Mouse (Mus musculus): ENCODE results near the gene Sptssa. TPM values are rescaled to one million over a fixed set of nuclear protein-coding genes. Genes with fewer than 3 reads are reported as not detected.

Sptssa gene
- total and polyA plus RNA-seq, 3 experiments, result 34.0 to 125 (median 66.7) TPM

DNA sequence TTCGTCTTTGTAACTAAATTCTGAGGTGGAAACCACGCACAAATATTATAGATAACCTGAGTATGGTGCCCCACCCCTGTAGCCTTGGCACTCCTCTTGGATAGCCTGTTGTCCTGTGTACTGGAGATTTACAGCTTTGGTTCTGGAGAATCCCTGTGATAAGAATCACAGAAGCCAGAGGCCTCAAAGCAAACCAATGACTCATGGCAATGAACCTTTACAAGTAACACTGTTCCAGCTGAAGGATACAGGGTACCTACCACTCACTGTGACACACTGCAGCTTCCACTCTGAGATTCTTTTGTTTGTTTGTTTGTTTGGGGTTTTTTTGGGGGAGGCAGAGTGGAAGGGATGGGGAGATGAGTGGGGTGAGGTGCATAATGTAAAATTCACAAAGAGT lies 34.4 kb downstream of the Sptssa start:
- H3K4me3 ChIP-seq (replicated peaks in 1 of 3; ENCODE audit: low read depth in 2 of 3, low read length in 2 of 3, poor library complexity in 1 of 3), result no peak overlapping the region
- H3K27ac ChIP-seq (ENCODE audit: insufficient read depth, low read depth), result no peak overlapping the region
- no peak for DNase-seq (ENCODE audit: extremely low read depth)
- H3K36me3 ChIP-seq (replicated peaks in 1 of 2; ENCODE audit: control insufficient read depth in 1 of 2, insufficient read depth in 1 of 2, low read length in 1 of 2), result no peaks in the 10 kb centered on the region
- in situ Hi-C loops (cut with MboI; ENCODE audit: low pct_ligation_motif_present, low pct_unique_long_range_greater_than_20kb, low sequenced_read_pairs) (no loop called here), dilution Hi-C loops (cut with MboI; ENCODE audit: extremely low pct_ligation_motif_present, extremely low pct_unique_long_range_greater_than_20kb, low sequenced_read_pairs) (no loop called here)
- no peaks in the 10 kb centered on the region for H3K9me3 ChIP-seq (replicated peaks; ENCODE audit: low read length)
- H3K4me1 ChIP-seq (ENCODE audit: control insufficient read depth in 1 of 2, insufficient read depth in 2 of 2), result no peaks in the 10 kb centered on the region
- H3K27me3 ChIP-seq (replicated peaks), result no peaks in the 10 kb centered on the region
- TF ChIP-seq ZNF384 (IDR thresholded peaks at IDR 0.05; ENCODE audit: low read depth, low read length) (no peak), TCF12 (IDR thresholded peaks at IDR 0.05; ENCODE audit: low read depth, low read length) (no peak), GABPA (IDR thresholded peaks at IDR 0.05; ENCODE audit: insufficient replicate concordance, low read depth, low read length) (no peak), SMC3 (IDR thresholded peaks at IDR 0.05; ENCODE audit: low read depth, low read length) (no peak), JUN (IDR thresholded peaks at IDR 0.05; ENCODE audit: insufficient read depth, low read depth, low read length) (no peak), POLR2A (IDR thresholded peaks at IDR 0.05; ENCODE audit: low read depth, low read length) (no peak)
- no peak overlapping the region for H3K4me2 ChIP-seq (ENCODE audit: insufficient read depth, low read depth, poor library complexity, severe bottlenecking)
- no peak overlapping the region for H3K9ac ChIP-seq (ENCODE audit: insufficient read depth, low read depth)
- H3K79me2 ChIP-seq (replicated peaks; ENCODE audit: control insufficient read depth, extremely low read depth, insufficient read depth, poor library complexity, severe bottlenecking), result no peaks in the 10 kb centered on the region

DNA sequence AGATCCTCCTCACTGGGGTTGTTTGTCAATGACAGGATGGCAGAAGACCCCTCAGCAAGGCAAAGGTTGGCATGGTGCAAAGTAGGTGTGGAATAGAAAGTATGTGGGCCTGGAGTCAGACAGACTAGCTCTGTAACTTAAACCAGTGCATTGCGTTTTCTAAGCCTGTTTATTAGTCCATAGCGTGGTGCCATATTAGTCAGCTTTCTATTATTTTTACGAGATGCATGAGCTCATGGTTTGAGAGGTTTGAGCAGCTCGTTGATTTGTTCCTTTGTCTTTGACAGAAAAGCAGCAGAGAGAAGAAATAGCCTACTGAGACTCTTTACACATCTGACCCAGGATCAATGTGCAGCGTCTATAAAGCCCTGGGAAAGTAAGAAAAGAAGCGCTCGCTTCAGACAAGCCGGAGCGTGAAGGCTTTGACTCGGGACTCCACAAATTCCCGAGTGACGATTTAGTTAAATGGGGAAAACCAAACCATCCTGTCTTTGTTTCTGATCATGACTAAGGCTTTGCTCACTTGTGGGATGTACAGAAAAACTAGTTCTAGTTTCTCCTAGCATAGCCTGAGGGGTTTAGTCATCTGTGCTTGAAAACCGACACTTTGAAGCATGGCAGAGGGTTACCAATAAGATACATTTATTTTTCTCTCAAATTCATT lies 36.2 kb downstream of the Sptssa start:
- in situ Hi-C loops (cut with MboI; ENCODE audit: low pct_ligation_motif_present, low pct_unique_long_range_greater_than_20kb, low sequenced_read_pairs) (no loop called here), dilution Hi-C loops (cut with MboI; ENCODE audit: extremely low pct_ligation_motif_present, extremely low pct_unique_long_range_greater_than_20kb, low sequenced_read_pairs) (no loop called here)
- Histone ChIP-seq H3K4me3 (replicated peaks in 1 of 3; ENCODE audit: low read depth in 2 of 3, low read length in 2 of 3, poor library complexity in 1 of 3) (no peak overlapping the region), H3K4me2 (ENCODE audit: insufficient read depth, low read depth, poor library complexity, severe bottlenecking) (no peak overlapping the region), H3K27ac (ENCODE audit: insufficient read depth, low read depth) (no peak overlapping the region), H3K9ac (ENCODE audit: insufficient read depth, low read depth) (no peak overlapping the region), H3K79me2 (replicated peaks; ENCODE audit: control insufficient read depth, extremely low read depth, insufficient read depth, poor library complexity, severe bottlenecking) (no peaks in the 10 kb centered on the region), H3K36me3 (replicated peaks in 1 of 2; ENCODE audit: control insufficient read depth in 1 of 2, insufficient read depth in 1 of 2, low read length in 1 of 2) (no peaks in the 10 kb centered on the region), H3K9me3 (replicated peaks; ENCODE audit: low read length) (no peaks in the 10 kb centered on the region), H3K4me1 (ENCODE audit: control insufficient read depth in 1 of 2, insufficient read depth in 2 of 2) (no peaks in the 10 kb centered on the region), H3K27me3 (replicated peaks) (no peaks in the 10 kb centered on the region)
- no peak for DNase-seq (ENCODE audit: extremely low read depth)
- TF ChIP-seq USF1 (IDR thresholded peaks at IDR 0.05; ENCODE audit: low read depth, low read length) (no peak), MEF2A (IDR thresholded peaks at IDR 0.05; ENCODE audit: borderline replicate concordance, low read depth, low read length) (no peak), NELFE (IDR thresholded peaks at IDR 0.05; ENCODE audit: low read depth, low read length) (no peak), PAX5 (IDR thresholded peaks at IDR 0.05; ENCODE audit: low read length) (no peak), MAFK (IDR thresholded peaks at IDR 0.05; ENCODE audit: insufficient replicate concordance, low read length) (no peak), MAZ (IDR thresholded peaks at IDR 0.05; ENCODE audit: low read depth, low read length) (no peak), POLR2AphosphoS2 (IDR thresholded peaks at IDR 0.05; ENCODE audit: low read depth, low read length) (no peak), TBP (conservative IDR thresholded peaks at IDR 0.05; ENCODE audit: low read depth, low read length) (no peak), ZNF384 (IDR thresholded peaks at IDR 0.05; ENCODE audit: low read depth, low read length) (no peak), MXI1 (IDR thresholded peaks at IDR 0.05; ENCODE audit: low read depth, low read length) (no peak), KAT2A (IDR thresholded peaks at IDR 0.05; ENCODE audit: insufficient replicate concordance, low read length) (no peak), ETS1 (conservative IDR thresholded peaks at IDR 0.05; ENCODE audit: low read depth, low read length) (no peak)

Measured in CH12.LX (cell line).